Comparison of ENCODE assay signal across 1 mouse cellular context in the genomic region with DNA sequence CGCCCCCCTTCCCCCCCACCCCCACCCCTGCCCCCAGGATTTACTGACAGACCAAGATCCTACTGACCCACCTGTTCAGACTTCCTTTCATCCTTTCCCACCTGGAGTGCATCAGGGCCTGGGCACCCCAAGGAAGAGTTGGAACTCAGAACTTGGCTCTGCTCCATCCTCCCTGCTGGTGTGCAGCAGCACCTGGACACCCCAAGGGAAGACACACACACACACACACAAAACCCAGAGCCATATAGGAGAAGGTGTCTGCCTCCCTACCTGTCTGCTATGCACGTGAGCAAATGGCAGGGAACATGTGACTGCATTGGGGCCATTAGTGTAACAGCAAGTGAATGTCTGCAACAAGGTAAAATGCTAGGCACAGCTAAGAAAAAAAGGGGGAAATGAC.
TF ChIP-seq lines count a peak whose summit lies in the region.

No protein-coding gene starts in this region.

TF ChIP-seq in CH12.LX, 34 proteins besides CTCF, POLR2A, EP300 and RAD21:
- TF ChIP-seq SIN3A (IDR thresholded peaks at IDR 0.05; ENCODE audit: low read length) = no peak
- TF ChIP-seq HCFC1 (IDR thresholded peaks at IDR 0.05; ENCODE audit: low read depth, low read length) = no peak
- TF ChIP-seq MAX (IDR thresholded peaks at IDR 0.05; ENCODE audit: low read length) = no peak
- peak; percentile 29; the same call in 1 of the 2 replicates for TF ChIP-seq BHLHE40 (IDR thresholded peaks at IDR 0.05; ENCODE audit: low read depth, low read length)
